Mouse (Mus musculus): Measurements from ENCODE around the gene Foxo1. TPM values are rescaled to one million over a fixed set of nuclear protein-coding genes. Genes with fewer than 3 reads are reported as not detected.

Foxo1 gene
- polyA plus RNA-seq, 1 experiment from 2014 or later, result 6.8 TPM

- H3K4me2 ChIP-seq (replicated peaks; ENCODE audit: low read depth, low read length), result no peak overlapping the region
- H3K27ac ChIP-seq (ENCODE audit: low read length), result no peak overlapping the region
- no peak overlapping the region for H3K4me3 ChIP-seq (ENCODE audit: low read depth, low read length)
- peak; percentile 73 for TF ChIP-seq CTCF (IDR thresholded peaks at IDR 0.05)
- no peak for TF ChIP-seq EP300 (IDR thresholded peaks at IDR 0.05)
- H3K9me3 ChIP-seq (ENCODE audit: low read length), result no peaks in the 10 kb centered on the region
- H3K36me3 ChIP-seq (ENCODE audit: insufficient read depth, low read length), result no peaks in the 10 kb centered on the region
- ATAC-seq (peak; percentile 39; the same call in 1 of the 2 replicates), DNase-seq (ENCODE audit: low spot score) (peak; percentile 41)
- no peaks in the 10 kb centered on the region; the same call in 1 of the 2 replicates for H3K4me1 ChIP-seq (ENCODE audit: insufficient read depth, low read depth, low read length)
- H3K9ac ChIP-seq (replicated peaks; ENCODE audit: low read depth), result no peak overlapping the region
- H3K27me3 ChIP-seq (replicated peaks; ENCODE audit: insufficient read depth, low read length), result no peaks in the 10 kb centered on the region
- WGBS, result 26% methylated on average over 14 of the region's 14 CpGs
Observed at GRCm38 (mm10) chr3:52253656-52254461, 14.3 kb upstream of the Foxo1 start.

GRCm38 (mm10) chr3:52254496-52254895 is 13.6 kb upstream of the Foxo1 start:
- no peak overlapping the region for H3K27ac ChIP-seq (ENCODE audit: low read length)
- H3K4me1 ChIP-seq (ENCODE audit: insufficient read depth, low read depth, low read length), result no peaks in the 10 kb centered on the region; the same call in 1 of the 2 replicates
- DNase-seq (ENCODE audit: low spot score), result no peak
- no peaks in the 10 kb centered on the region for H3K27me3 ChIP-seq (replicated peaks; ENCODE audit: insufficient read depth, low read length)
- H3K9ac ChIP-seq (replicated peaks; ENCODE audit: low read depth), result no peak overlapping the region
- no peak overlapping the region for H3K4me3 ChIP-seq (ENCODE audit: low read depth, low read length)
- TF ChIP-seq EP300 (IDR thresholded peaks at IDR 0.05) (no peak), CTCF (IDR thresholded peaks at IDR 0.05) (no peak)
- H3K36me3 ChIP-seq (ENCODE audit: insufficient read depth, low read length), result no peaks in the 10 kb centered on the region
- ATAC-seq, result no peak
- H3K9me3 ChIP-seq (ENCODE audit: low read length), result no peaks in the 10 kb centered on the region
- WGBS, result 26% methylated on average over 2 of the region's 2 CpGs
- no peak overlapping the region for H3K4me2 ChIP-seq (replicated peaks; ENCODE audit: low read depth, low read length)

GRCm38 (mm10) chr3:52257782-52258441 is 10.2 kb upstream of the Foxo1 start:
- Histone ChIP-seq H3K4me3 (ENCODE audit: low read depth, low read length) (peak overlapping the region; percentile 24), H3K9me3 (ENCODE audit: low read length) (no peaks in the 10 kb centered on the region), H3K9ac (replicated peaks; ENCODE audit: low read depth) (0 out of 2 replicates have a peak overlapping the region, but pooled peaks have one; percentile 26), H3K4me2 (replicated peaks; ENCODE audit: low read depth, low read length) (peak overlapping the region; percentile 62), H3K27ac (ENCODE audit: low read length) (0 out of 2 replicates have a peak overlapping the region, but pooled peaks have one; percentile 26), H3K36me3 (ENCODE audit: insufficient read depth, low read length) (no peaks in the 10 kb centered on the region), H3K4me1 (ENCODE audit: insufficient read depth, low read depth, low read length) (no peaks in the 10 kb centered on the region; the same call in 1 of the 2 replicates), H3K27me3 (replicated peaks; ENCODE audit: insufficient read depth, low read length) (no peaks in the 10 kb centered on the region)
- TF ChIP-seq CTCF (IDR thresholded peaks at IDR 0.05) (peak; percentile 79), EP300 (IDR thresholded peaks at IDR 0.05) (peak; percentile 72; the same call in 1 of the 2 replicates)
- ATAC-seq, result peak; percentile 81
- peak; percentile 78 for DNase-seq (ENCODE audit: low spot score)
- 7% methylated on average over 18 of the region's 18 CpGs for WGBS

- peak; percentile 53; the same call in 1 of the 2 replicates for ATAC-seq
- Histone ChIP-seq H3K27me3 (replicated peaks; ENCODE audit: insufficient read depth, low read length) (no peaks in the 10 kb centered on the region), H3K36me3 (ENCODE audit: insufficient read depth, low read length) (no peaks in the 10 kb centered on the region), H3K27ac (ENCODE audit: low read length) (no peak overlapping the region), H3K9me3 (ENCODE audit: low read length) (no peaks in the 10 kb centered on the region), H3K4me2 (replicated peaks; ENCODE audit: low read depth, low read length) (no peak overlapping the region), H3K9ac (replicated peaks; ENCODE audit: low read depth) (no peak overlapping the region), H3K4me1 (ENCODE audit: insufficient read depth, low read depth, low read length) (no peaks in the 10 kb centered on the region; the same call in 1 of the 2 replicates), H3K4me3 (ENCODE audit: low read depth, low read length) (no peak overlapping the region)
- DNase-seq (ENCODE audit: low spot score), result peak; percentile 67
- 15% methylated on average over 3 of the region's 3 CpGs for WGBS
- TF ChIP-seq CTCF (IDR thresholded peaks at IDR 0.05) (no peak), EP300 (IDR thresholded peaks at IDR 0.05) (no peak)
Observed at GRCm38 (mm10) chr3:52258532-52258931, 9.6 kb upstream of the Foxo1 start.

- peak; percentile 79 for DNase-seq (ENCODE audit: low spot score)
- Histone ChIP-seq H3K4me1 (ENCODE audit: insufficient read depth, low read depth, low read length) (no peaks in the 10 kb centered on the region; the same call in 1 of the 2 replicates), H3K4me3 (ENCODE audit: low read depth, low read length) (no peak overlapping the region), H3K4me2 (replicated peaks; ENCODE audit: low read depth, low read length) (no peak overlapping the region), H3K36me3 (ENCODE audit: insufficient read depth, low read length) (no peaks in the 10 kb centered on the region), H3K9me3 (ENCODE audit: low read length) (no peaks in the 10 kb centered on the region), H3K27me3 (replicated peaks; ENCODE audit: insufficient read depth, low read length) (no peaks in the 10 kb centered on the region), H3K27ac (ENCODE audit: low read length) (no peak overlapping the region), H3K9ac (replicated peaks; ENCODE audit: low read depth) (no peak overlapping the region)
- 49% methylated on average over 13 of the region's 13 CpGs for WGBS
- no peak for TF ChIP-seq EP300 (IDR thresholded peaks at IDR 0.05)
- TF ChIP-seq CTCF (IDR thresholded peaks at IDR 0.05), result peak; percentile 97
- no peak for ATAC-seq
Observed at GRCm38 (mm10) chr3:52262431-52263161, 5.5 kb upstream of the Foxo1 start.

GRCm38 (mm10) chr3:52264354-52264753 is 3.8 kb upstream of the Foxo1 start:
- Histone ChIP-seq H3K4me3 (ENCODE audit: low read depth, low read length) (no peak overlapping the region), H3K27ac (ENCODE audit: low read length) (no peak overlapping the region), H3K9me3 (ENCODE audit: low read length) (no peaks in the 10 kb centered on the region), H3K27me3 (replicated peaks; ENCODE audit: insufficient read depth, low read length) (no peaks in the 10 kb centered on the region), H3K36me3 (ENCODE audit: insufficient read depth, low read length) (no peaks in the 10 kb centered on the region), H3K4me2 (replicated peaks; ENCODE audit: low read depth, low read length) (no peak overlapping the region), H3K4me1 (ENCODE audit: insufficient read depth, low read depth, low read length) (no peaks in the 10 kb centered on the region), H3K9ac (replicated peaks; ENCODE audit: low read depth) (no peak overlapping the region)
- 70% methylated on average over 8 of the region's 8 CpGs for WGBS
- DNase-seq (ENCODE audit: low spot score), result peak; percentile 44
- TF ChIP-seq EP300 (IDR thresholded peaks at IDR 0.05) (no peak), CTCF (IDR thresholded peaks at IDR 0.05) (no peak)
- ATAC-seq, result no peak

Measured in lung, postnatal 0 days (tissue).